Mouse (Mus musculus) bone marrow, adult 2 months (tissue): Measurements from ENCODE around the gene Wee2. TPM values are rescaled to one million over a fixed set of nuclear protein-coding genes. Genes with fewer than 3 reads are reported as not detected.
A peak's percentile ranks its signal among the peaks of the same experiment; 100 is the strongest.

ENCODE experiments used
- H3K27ac ChIP-seq: fragments of 200-500 bp; 2 replicates; pipeline ENCODE4 v1.5.1; 2012; ENCODE audit warnings: low read depth, mild to moderate bottlenecking, control low read depth, inconsistent platforms, low read length; ENCODE audit not compliant: control insufficient read depth, poor library complexity, insufficient read depth
- H3K4me1 ChIP-seq: fragments of 200-500 bp; 2 replicates; pipeline ENCODE4 v1.6.1; 2011; ENCODE audit warnings: low read length; ENCODE audit not compliant: control insufficient read depth, insufficient read depth
- H3K4me3 ChIP-seq: fragments of 200-500 bp; replicated peaks from 2 replicates; pipeline ENCODE3; 2011; ENCODE audit warnings: mild to moderate bottlenecking, low read depth, low read length, control low read depth; ENCODE audit not compliant: control insufficient read depth
- CTCF ChIP-seq: fragments of 200-500 bp; IDR thresholded peaks from 2 replicates; pipeline ENCODE4 v1.5.1; 2011; ENCODE audit warnings: low read length, control low read depth; ENCODE audit not compliant: control insufficient read depth, insufficient read depth
- POLR2A ChIP-seq: fragments of 200-500 bp; IDR thresholded peaks from 2 replicates; pipeline ENCODE4 v1.6.1; 2011; ENCODE audit warnings: low read depth, mild to moderate bottlenecking, control low read depth, low read length, borderline replicate concordance; ENCODE audit not compliant: control insufficient read depth
- WGBS: fragments of 180-500 bp; shearing (Covaris S2); methylation state at CpG from one replicate; pipeline ENCODE4 v1.1.7; 2018; 5-methylcytosine and 5-hydroxymethylcytosine counted together
- polyA plus RNA-seq: library from polyadenylated mRNA; stranded (reverse); fragments of >200 nt; gene quantifications from 2 replicates; pipeline ENCODE4 v1.2.4, GENCODE M21; 2011; ENCODE audit warnings: low replicate concordance; ENCODE audit not compliant: missing spikeins, insufficient read depth, insufficient read length

Gene Wee2
- polyA plus RNA-seq, 1 experiment: not detected

GRCm38 (mm10) chr6:40443281-40443928 is 4.5 kb downstream of the Wee2 start:
- no peak for TF ChIP-seq POLR2A
- TF ChIP-seq CTCF: no peak
- Histone ChIP-seq H3K4me1 (peaks cover 1% of the 10 kb centered on the region; the same call in 1 of the 2 replicates), H3K27ac (no peak overlapping the region), H3K4me3 (no peak overlapping the region)
- WGBS: 27% methylated on average over 10 of the region's 10 CpGs

GRCm38 (mm10) chr6:40448626-40449025 is 9.7 kb downstream of the Wee2 start:
- TF ChIP-seq POLR2A: no peak
- TF ChIP-seq CTCF: no peak
- no peak overlapping the region for H3K4me3 ChIP-seq
- no peaks in the 10 kb centered on the region for H3K4me1 ChIP-seq
- H3K27ac ChIP-seq: no peak overlapping the region

- TF ChIP-seq CTCF: no peak
- TF ChIP-seq POLR2A: no peak
- Histone ChIP-seq H3K4me3 (no peak overlapping the region), H3K27ac (no peak overlapping the region), H3K4me1 (no peaks in the 10 kb centered on the region)
- 15% methylated on average over 7 of the region's 7 CpGs for WGBS
Observed at GRCm38 (mm10) chr6:40454436-40455041, 15.7 kb downstream of the Wee2 start.

GRCm38 (mm10) chr6:40465710-40466109 is 26.8 kb downstream of the Wee2 start:
- Histone ChIP-seq H3K4me3 (no peak overlapping the region), H3K27ac (no peak overlapping the region), H3K4me1 (no peaks in the 10 kb centered on the region)
- 43% methylated on average over 6 of the region's 6 CpGs for WGBS
- no peak for TF ChIP-seq POLR2A
- TF ChIP-seq CTCF: peak; percentile 42

GRCm38 (mm10) chr6:40470916-40471719 is 32.2 kb downstream of the Wee2 start, which contains the start of gene Ssbp1:
TSS of gene Ssbp1 (plus strand) at chr6:40471352.
- under 1% methylated on average over 54 of the region's 54 CpGs for WGBS

GRCm38 (mm10) chr6:40471720-40472010 is 32.8 kb downstream of the Wee2 start:
- peak overlapping the region; percentile 93 for H3K4me3 ChIP-seq
- H3K27ac ChIP-seq: peak overlapping the region; percentile 98
- H3K4me1 ChIP-seq: no peaks in the 10 kb centered on the region; the same call in 1 of the 2 replicates
- TF ChIP-seq CTCF: no peak
- TF ChIP-seq POLR2A: no peak
- WGBS: under 1% methylated on average over 7 of the region's 7 CpGs

More at GRCm38 (mm10) chr6:40470916-40471719, 32.2 kb downstream of the Wee2 start, which contains the start of gene Ssbp1:
- H3K27ac ChIP-seq: peak within 1 kb of the TSS; percentile 98
- H3K4me1 ChIP-seq: no peaks in the 10 kb centered on the region; the same call in 1 of the 2 replicates
- peak; percentile 92; the same call in 1 of the 2 replicates for TF ChIP-seq POLR2A
- peak; percentile 22; the same call in 1 of the 2 replicates for TF ChIP-seq CTCF
- peak within 1 kb of the TSS; percentile 93 for H3K4me3 ChIP-seq

GRCm38 (mm10) chr6:40476132-40476531 is 37.2 kb downstream of the Wee2 start:
- 61% methylated on average over 4 of the region's 4 CpGs for WGBS

GRCm38 (mm10) chr6:40479705-40480104 is 40.8 kb downstream of the Wee2 start:
- Histone ChIP-seq H3K4me1 (no peaks in the 10 kb centered on the region), H3K4me3 (no peak overlapping the region), H3K27ac (no peak overlapping the region)
- TF ChIP-seq CTCF: no peak
- TF ChIP-seq POLR2A: no peak
- WGBS: 68% methylated on average over 1 of the region's 1 CpGs

More at GRCm38 (mm10) chr6:40476132-40476531, 37.2 kb downstream of the Wee2 start:
- H3K4me1 ChIP-seq: no peaks in the 10 kb centered on the region; the same call in 1 of the 2 replicates
- H3K27ac ChIP-seq: no peak overlapping the region
- TF ChIP-seq POLR2A (no peak), CTCF (no peak)
- no peak overlapping the region for H3K4me3 ChIP-seq

- Histone ChIP-seq H3K4me3 (no peak overlapping the region), H3K4me1 (no peaks in the 10 kb centered on the region), H3K27ac (no peak overlapping the region)
- TF ChIP-seq CTCF: no peak
- no peak for TF ChIP-seq POLR2A
- WGBS: 90% methylated on average over 5 of the region's 5 CpGs
Observed at GRCm38 (mm10) chr6:40482318-40482717, 43.4 kb downstream of the Wee2 start.
